Mouse (Mus musculus) kidney, adult 2 months (tissue): Measurements from ENCODE around the gene Gm17622.

Source experiments
- CTCF ChIP-seq: fragments of 200-500 bp; conservative IDR thresholded peaks from 2 replicates; pipeline ENCODE4 v1.5.1; 2011; ENCODE audit warnings: low read depth, mild to moderate bottlenecking, control low read depth, low read length, moderate library complexity, mixed read lengths; ENCODE audit not compliant: insufficient read depth, insufficient read length
- POLR2A ChIP-seq: fragments of 200-500 bp; IDR thresholded peaks from one replicate; pipeline ENCODE4 v1.6.1; 2011; ENCODE audit warnings: low read depth, low read length, control low read depth

DNA sequence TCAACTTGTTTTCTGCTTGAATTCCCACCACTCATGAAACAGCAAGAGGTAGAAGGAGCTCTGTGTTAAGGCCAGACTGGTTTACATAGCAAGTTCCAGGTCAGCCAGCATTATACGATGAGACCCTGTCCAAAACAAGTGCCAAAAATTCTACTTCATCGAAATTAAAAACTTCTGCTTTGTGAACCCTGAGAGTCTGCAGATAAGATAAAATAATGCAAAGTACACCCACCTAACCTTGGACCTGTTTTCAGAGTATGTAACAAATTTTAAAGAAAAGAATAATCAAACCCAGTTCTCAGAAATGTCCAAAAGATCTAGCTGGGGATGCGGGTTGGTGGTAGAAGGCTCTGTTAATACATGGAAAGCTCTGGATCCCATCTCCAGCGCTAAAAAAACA, 31.9 kb upstream of the Gm17622 start:
- no peak for TF ChIP-seq CTCF
- TF ChIP-seq POLR2A, result no peak
